Mouse (Mus musculus) forebrain, postnatal 0 days (tissue): ENCODE results near the gene Mcub. TPM values are rescaled to one million over a fixed set of nuclear protein-coding genes. Genes with fewer than 3 reads are reported as not detected.
A peak's percentile ranks its signal among the peaks of the same experiment; 100 is the strongest.

ENCODE experiments used
- ATAC-seq: fragments of 200-750 bp; cut with Nextera tagmentation; 2 replicates; pipeline ENCODE4 v1.8.0; 2017; ENCODE audit warnings: mild to moderate bottlenecking, moderate library complexity
- DNase-seq: peaks from one replicate; pipeline ENCODE4 v3.0.0-alpha.2; 2015
- H3K27ac ChIP-seq: fragments of 300-500 bp; sonication (generic); 2 replicates; pipeline ENCODE4 v1.5.1; 2014; ENCODE audit warnings: low read depth, mild to moderate bottlenecking, antibody characterized with exemption, low read length, moderate library complexity, mixed read lengths
- H3K27me3 ChIP-seq: fragments of 300-500 bp; sonication (generic); 2 replicates; pipeline ENCODE4 v1.6.1; 2014; ENCODE audit warnings: mild to moderate bottlenecking, low read length, mixed read lengths; ENCODE audit not compliant: insufficient read depth
- H3K36me3 ChIP-seq: fragments of 300-500 bp; sonication (generic); 2 replicates; pipeline ENCODE4 v1.6.1; 2014; ENCODE audit warnings: mild to moderate bottlenecking, moderate library complexity; ENCODE audit not compliant: insufficient read depth
- H3K4me1 ChIP-seq: fragments of 300-500 bp; sonication (generic); 2 replicates; pipeline ENCODE4 v1.6.1; 2014; ENCODE audit warnings: antibody characterized with exemption; ENCODE audit not compliant: insufficient read depth
- H3K4me2 ChIP-seq: fragments of 300-500 bp; sonication (generic); 2 replicates; pipeline ENCODE4 v1.6.1; 2014; ENCODE audit warnings: low read depth, mild to moderate bottlenecking, moderate library complexity
- H3K4me3 ChIP-seq: fragments of 300-500 bp; sonication (generic); 2 replicates; pipeline ENCODE4 v1.5.1; 2014; ENCODE audit warnings: low read depth, low read length, mixed read lengths
- H3K9ac ChIP-seq: fragments of 300-500 bp; sonication (generic); 2 replicates; pipeline ENCODE4 v1.6.1; 2014; ENCODE audit warnings: mild to moderate bottlenecking
- H3K9me3 ChIP-seq: fragments of 300-500 bp; sonication (generic); 2 replicates; pipeline ENCODE4 v1.6.1; 2016; ENCODE audit warnings: low read length
- CTCF ChIP-seq: sonication (generic); IDR thresholded peaks from 2 replicates; pipeline ENCODE4 v1.5.1; 2016; ENCODE audit warnings: antibody characterized with exemption, control low read depth, low read depth
- WGBS: fragments of 180-500 bp; shearing (Covaris S2); extraction: QIAGEN DNeasy Blood & Tissue Kit; methylation state at CpG from one replicate; pipeline ENCODE4 v1.1.7; 2014; 5-methylcytosine and 5-hydroxymethylcytosine counted together
- polyA plus RNA-seq: library from polyadenylated mRNA; unstranded; fragments of >200 nt; fragmentation: Nextera tagmentation; extraction: Ambion mirVana; gene quantifications from 2 replicates; pipeline ENCODE4 v1.2.1, GENCODE M21; 2015
- total RNA-seq: library from RNA; depleted of rRNA; stranded (reverse); fragments of >200 nt; gene quantifications from 2 replicates; pipeline ENCODE4 v1.2.3, GENCODE M21; 2014; rRNA removed

The Mcub gene
- total and polyA plus RNA-seq, 2 experiments from 2014 or later, result 6.9 to 10.3 TPM

DNA sequence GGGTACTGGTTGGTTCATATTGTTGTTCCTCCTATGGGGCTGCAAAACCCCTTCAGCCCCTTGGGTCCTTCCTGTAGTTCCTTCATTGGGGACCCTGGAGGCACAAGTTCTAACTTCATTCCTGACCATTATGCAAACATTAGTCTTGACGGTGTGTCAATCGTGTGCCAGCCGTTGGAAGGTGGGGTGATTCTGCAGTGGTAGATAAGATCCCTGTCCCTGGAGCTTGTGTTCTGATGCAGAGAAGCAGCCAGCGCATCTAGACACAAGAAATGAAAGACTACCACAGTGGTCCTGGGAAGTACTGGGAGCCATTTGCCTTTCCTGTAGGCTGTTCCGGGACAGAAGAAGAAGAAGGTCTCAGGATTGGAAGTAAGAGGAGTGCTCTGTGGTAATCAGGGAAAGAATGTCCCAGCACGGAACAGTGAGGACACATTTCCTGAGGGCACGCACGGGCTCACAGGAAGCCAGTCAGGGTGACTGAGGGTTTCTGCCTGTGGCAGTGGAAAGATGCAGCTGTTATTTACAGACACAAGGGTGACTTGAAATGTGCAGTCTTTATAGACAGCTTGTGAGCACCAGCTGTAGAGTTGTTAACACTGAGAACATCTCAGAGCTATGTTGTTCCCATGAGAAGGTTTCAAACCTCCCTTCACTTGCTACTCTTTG, 88.9 kb downstream of the Mcub start:
- Histone ChIP-seq H3K4me3 (no peak overlapping the region), H3K27ac (no peak overlapping the region), H3K9ac (no peak overlapping the region), H3K36me3 (no peaks in the 10 kb centered on the region), H3K9me3 (no peaks in the 10 kb centered on the region), H3K4me1 (peaks cover 6% of the 10 kb centered on the region; the same call in 1 of the 2 replicates), H3K27me3 (no peaks in the 10 kb centered on the region), H3K4me2 (no peak overlapping the region)
- no peak for ATAC-seq
- WGBS, result 90% methylated on average over 8 of the region's 8 CpGs
- no peak for TF ChIP-seq CTCF
- no peak for DNase-seq

DNA sequence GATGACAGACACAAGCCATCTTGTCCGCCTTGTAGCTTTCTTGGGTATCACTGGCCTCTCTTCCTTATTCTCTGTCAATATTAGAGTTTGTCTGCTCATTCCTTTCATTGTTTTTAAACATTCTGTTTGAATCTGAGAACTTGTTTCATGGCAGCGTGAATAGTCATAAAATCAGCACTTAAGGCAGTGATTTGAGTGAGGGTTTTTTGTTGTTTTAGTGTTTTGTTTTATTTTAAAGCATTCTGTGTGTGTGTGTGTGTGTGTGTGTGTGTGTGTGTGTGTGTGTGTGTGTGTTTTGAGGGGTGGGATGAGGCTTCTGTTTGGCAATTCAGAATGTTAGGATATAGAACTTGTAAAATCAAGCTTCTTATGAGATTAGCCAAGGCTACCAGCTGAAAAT, 90.1 kb downstream of the Mcub start:
- ATAC-seq (no peak), DNase-seq (no peak)
- no peaks in the 10 kb centered on the region for H3K36me3 ChIP-seq
- H3K9ac ChIP-seq, result no peak overlapping the region
- H3K27me3 ChIP-seq, result no peaks in the 10 kb centered on the region
- WGBS, result 60% methylated on average over 2 of the region's 2 CpGs
- H3K4me3 ChIP-seq, result 0 out of 2 replicates have a peak overlapping the region, but pooled peaks have one; percentile 92
- H3K4me2 ChIP-seq, result peak overlapping the region; percentile 93; the same call in 1 of the 2 replicates
- H3K27ac ChIP-seq, result no peak overlapping the region
- no peaks in the 10 kb centered on the region for H3K9me3 ChIP-seq
- no peak for TF ChIP-seq CTCF
- H3K4me1 ChIP-seq, result peaks cover 6% of the 10 kb centered on the region; the same call in 1 of the 2 replicates

DNA sequence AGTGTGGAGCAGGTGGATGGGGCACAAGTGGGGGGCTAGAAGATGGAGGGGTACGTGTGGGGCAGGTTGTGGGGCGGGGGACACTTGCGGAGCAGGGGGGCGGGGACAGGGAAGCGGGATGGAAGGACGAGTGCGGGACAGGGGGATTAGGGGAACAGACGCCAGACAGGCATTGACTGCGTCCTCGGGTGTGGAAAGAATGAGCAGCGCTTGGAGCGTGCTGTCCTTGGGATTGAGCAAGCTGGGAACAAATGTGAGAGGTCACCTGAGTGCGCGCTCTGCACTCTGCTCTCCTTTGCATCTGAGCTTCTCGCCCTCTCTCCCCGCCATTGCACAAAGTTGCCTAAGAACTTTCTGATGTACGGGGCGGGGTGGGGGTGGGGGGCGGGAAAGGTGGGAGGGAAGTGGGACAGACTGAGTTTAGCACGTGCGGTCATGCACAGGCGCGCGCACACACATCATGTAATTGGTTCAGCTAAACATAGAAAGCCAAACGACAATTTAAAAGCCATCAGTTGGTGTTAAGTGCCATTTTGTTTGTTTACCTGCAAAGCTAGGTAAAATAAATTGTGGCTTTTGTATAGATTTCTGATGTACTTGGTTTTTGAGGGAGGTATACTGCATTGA, 90.8 kb downstream of the Mcub start:
- no peaks in the 10 kb centered on the region for H3K9me3 ChIP-seq
- H3K4me1 ChIP-seq, result peaks cover 6% of the 10 kb centered on the region; the same call in 1 of the 2 replicates
- peak overlapping the region; percentile 72 for H3K9ac ChIP-seq
- peak overlapping the region; percentile 92 for H3K4me3 ChIP-seq
- H3K27ac ChIP-seq, result no peak overlapping the region
- DNase-seq, result peak; percentile 12
- no peaks in the 10 kb centered on the region for H3K27me3 ChIP-seq
- ATAC-seq, result peak; percentile 26
- H3K4me2 ChIP-seq, result peak overlapping the region; percentile 93
- TF ChIP-seq CTCF, result no peak
- WGBS, result under 1% methylated on average over 24 of the region's 25 CpGs
- H3K36me3 ChIP-seq, result no peaks in the 10 kb centered on the region

DNA sequence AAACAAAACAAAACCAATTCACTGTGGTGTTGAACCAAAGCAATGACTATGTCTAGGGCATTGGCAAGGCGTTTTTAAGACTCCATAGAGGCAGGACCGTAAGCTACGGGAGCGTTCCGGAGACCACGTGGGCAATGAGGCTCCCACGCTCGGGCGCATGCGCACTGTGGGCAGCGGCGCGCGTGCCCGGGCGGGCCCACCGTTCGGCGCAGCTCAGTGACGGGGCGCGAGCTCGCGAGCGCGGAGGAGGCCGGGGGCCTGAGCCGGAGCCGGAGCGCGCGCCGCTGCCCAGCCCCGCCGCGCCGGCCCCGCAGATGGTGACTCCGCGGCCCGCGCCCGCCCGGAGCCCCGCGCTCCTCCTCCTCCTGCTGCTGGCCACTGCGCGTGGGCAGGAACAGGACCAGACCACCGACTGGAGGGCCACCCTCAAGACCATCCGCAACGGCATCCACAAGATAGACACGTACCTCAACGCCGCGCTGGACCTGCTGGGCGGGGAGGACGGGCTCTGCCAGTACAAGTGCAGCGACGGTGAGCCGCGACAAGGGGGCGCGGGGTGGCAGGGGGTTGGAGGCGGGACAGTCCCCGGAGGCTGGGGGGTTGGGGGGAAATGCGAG, 91.5 kb downstream of the Mcub start, which contains the start of gene Pla2g12a:
TSS of gene Pla2g12a (plus strand) at position 202 of the 617 bp plus-strand sequence.
- Histone ChIP-seq H3K4me3 (peak within 1 kb of the TSS; percentile 92), H3K36me3 (no peaks in the 10 kb centered on the region), H3K4me1 (peaks cover 6% of the 10 kb centered on the region; the same call in 1 of the 2 replicates), H3K9me3 (no peaks in the 10 kb centered on the region), H3K27me3 (no peaks in the 10 kb centered on the region), H3K4me2 (peak within 1 kb of the TSS; percentile 93), H3K27ac (peak within 1 kb of the TSS; percentile 79), H3K9ac (peak within 1 kb of the TSS; percentile 72)
- ATAC-seq (peak; percentile 96), DNase-seq (peak; percentile 97)
- WGBS, result 2% methylated on average over 54 of the region's 66 CpGs
- TF ChIP-seq CTCF, result peak; percentile 50

DNA sequence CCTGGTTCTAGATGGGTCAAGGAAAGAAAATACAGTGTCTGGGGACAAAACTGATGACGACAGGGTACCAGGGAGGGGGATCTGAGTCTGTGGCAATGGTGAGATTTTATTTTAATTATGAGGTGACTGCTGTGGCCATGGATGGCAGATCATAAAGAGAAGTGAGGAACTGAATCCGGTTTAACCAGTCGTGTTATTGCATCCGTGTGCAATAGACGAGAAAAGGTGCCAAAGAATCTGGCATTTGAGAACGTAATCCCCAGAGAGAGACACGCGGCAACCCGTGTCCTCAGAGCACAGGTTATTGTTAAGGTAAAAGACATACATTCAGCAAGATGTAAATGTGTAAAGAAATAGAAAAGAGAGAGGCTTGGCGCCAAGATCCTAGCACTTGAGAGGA, 92.7 kb downstream of the Mcub start:
- Histone ChIP-seq H3K9me3 (no peaks in the 10 kb centered on the region), H3K4me1 (peaks cover 6% of the 10 kb centered on the region; the same call in 1 of the 2 replicates), H3K4me3 (no peak overlapping the region), H3K4me2 (no peak overlapping the region), H3K9ac (no peak overlapping the region), H3K27me3 (no peaks in the 10 kb centered on the region), H3K27ac (no peak overlapping the region), H3K36me3 (no peaks in the 10 kb centered on the region)
- DNase-seq (no peak), ATAC-seq (no peak)
- 69% methylated on average over 10 of the region's 10 CpGs for WGBS
- TF ChIP-seq CTCF, result no peak

Other genes with a start within 250 kb of the Mcub start
- gene Egf, start 214.9 kb downstream of the Mcub start, total RNA-seq, result 2.5 and 7.8 TPM in 2 replicates
- 0.44 and 1.1 TPM in 2 replicates for gene Egf, start 214.9 kb downstream of the Mcub start, polyA plus RNA-seq
- not detected in 2 replicates for gene Lrit3, start 166.2 kb downstream of the Mcub start, total RNA-seq
- gene Lrit3, start 166.2 kb downstream of the Mcub start, polyA plus RNA-seq, result not detected in 2 replicates
- gene Rrh, start 147.6 kb downstream of the Mcub start, total RNA-seq, result 0.38 and 2.8 TPM in 2 replicates
- 0.11 and 0.15 TPM in 2 replicates for gene Rrh, start 147.6 kb downstream of the Mcub start, polyA plus RNA-seq
- 7.1 and 9.0 TPM in 2 replicates for gene Gar1, start 138.8 kb downstream of the Mcub start, total RNA-seq
- 30.9 and 37.3 TPM in 2 replicates for gene Gar1, start 138.8 kb downstream of the Mcub start, polyA plus RNA-seq
- gene Cfi, start 134.3 kb downstream of the Mcub start, total RNA-seq, result not detected in 2 replicates
- 0.24 and 0.33 TPM in 2 replicates for gene Cfi, start 134.3 kb downstream of the Mcub start, polyA plus RNA-seq
- gene Pla2g12a, start 91.6 kb downstream of the Mcub start, total RNA-seq, result 28.4 and 28.7 TPM in 2 replicates
- 51.7 and 55.3 TPM in 2 replicates for gene Pla2g12a, start 91.6 kb downstream of the Mcub start, polyA plus RNA-seq
- 4.6 and 8.1 TPM in 2 replicates for gene Casp6, start 68.8 kb downstream of the Mcub start, total RNA-seq
- gene Casp6, start 68.8 kb downstream of the Mcub start, polyA plus RNA-seq, result 17.6 and 19.7 TPM in 2 replicates
- gene Sec24b, start 91.3 kb upstream of the Mcub start, total RNA-seq, result 33.5 and 34.0 TPM in 2 replicates
- 18.1 and 24.3 TPM in 2 replicates for gene Sec24b, start 91.3 kb upstream of the Mcub start, polyA plus RNA-seq
- 17.7 and 23.7 TPM in 2 replicates for gene Col25a1, start 161.3 kb upstream of the Mcub start, total RNA-seq
- gene Col25a1, start 161.3 kb upstream of the Mcub start, polyA plus RNA-seq, result 2.4 and 5.7 TPM in 2 replicates